Mouse (Mus musculus) liver, postnatal 0 days (tissue): ENCODE results near the gene Rgl1. TPM values are rescaled to one million over a fixed set of nuclear protein-coding genes. Genes with fewer than 3 reads are reported as not detected.

Source experiments
- ATAC-seq: fragments of 200-750 bp; cut with Nextera tagmentation; 2 replicates; pipeline ENCODE4 v1.8.0; 2017; ENCODE audit warnings: mild to moderate bottlenecking, moderate library complexity
- DNase-seq: peaks from one replicate; pipeline ENCODE4 v3.0.0-alpha.2; 2016
- H3K27ac ChIP-seq: fragments of 300-500 bp; sonication (generic); 2 replicates; pipeline ENCODE4 v1.5.1; 2014; ENCODE audit warnings: antibody characterized with exemption, moderate library complexity, mild to moderate bottlenecking, low read depth
- H3K27me3 ChIP-seq: fragments of 300-500 bp; sonication (generic); 2 replicates; pipeline ENCODE4 v1.6.1; 2014; ENCODE audit warnings: low read length, control low read depth, mixed read lengths; ENCODE audit not compliant: insufficient read depth
- H3K36me3 ChIP-seq: fragments of 300-500 bp; sonication (generic); replicated peaks from 2 replicates; pipeline ENCODE4 v1.6.1; 2014; ENCODE audit warnings: mild to moderate bottlenecking, control low read depth, low read length, moderate library complexity, mixed read lengths; ENCODE audit not compliant: insufficient read depth
- H3K4me1 ChIP-seq: fragments of 300-500 bp; sonication (generic); 2 replicates; pipeline ENCODE4 v1.6.1; 2014; ENCODE audit warnings: antibody characterized with exemption, mild to moderate bottlenecking, control low read depth; ENCODE audit not compliant: insufficient read depth
- H3K4me2 ChIP-seq: fragments of 300-500 bp; sonication (generic); 2 replicates; pipeline ENCODE4 v1.6.1; 2014; ENCODE audit warnings: low read depth, mild to moderate bottlenecking, low read length, moderate library complexity, mixed read lengths
- H3K4me3 ChIP-seq: fragments of 300-500 bp; sonication (generic); 2 replicates; pipeline ENCODE4 v1.5.1; 2014; ENCODE audit warnings: low read depth, low read length
- H3K9ac ChIP-seq: fragments of 300-500 bp; sonication (generic); replicated peaks from 2 replicates; pipeline ENCODE4 v1.6.1; 2014; ENCODE audit warnings: mild to moderate bottlenecking, moderate library complexity
- H3K9me3 ChIP-seq: fragments of 300-500 bp; sonication (generic); 2 replicates; pipeline ENCODE4 v1.6.1; 2016; ENCODE audit warnings: mild to moderate bottlenecking, control low read depth, low read length, mixed read lengths
- CTCF ChIP-seq: sonication (generic); IDR thresholded peaks from 2 replicates; pipeline ENCODE4 v1.5.1; 2016; ENCODE audit warnings: antibody characterized with exemption, low read depth
- EP300 ChIP-seq: IDR thresholded peaks from 2 replicates; pipeline ENCODE4 v1.6.1; 2016; ENCODE audit warnings: antibody characterized with exemption, low read depth, mild to moderate bottlenecking
- WGBS: fragments of 180-500 bp; shearing (Covaris S2); extraction: QIAGEN DNeasy Blood & Tissue Kit; methylation state at CpG from one replicate; pipeline ENCODE4 v1.1.7; 2014; ENCODE audit not compliant: insufficient replicate concordance; 5-methylcytosine and 5-hydroxymethylcytosine counted together
- polyA plus RNA-seq: library from polyadenylated mRNA; unstranded; fragments of >200 nt; fragmentation: Nextera tagmentation; extraction: Ambion mirVana; gene quantifications from 2 replicates; pipeline ENCODE4 v1.2.1, GENCODE M21; 2015

Gene Rgl1
- polyA plus RNA-seq, 1 experiment from 2014 or later: 16.2 TPM

- Histone ChIP-seq H3K4me3 (no peak overlapping the region), H3K9me3 (no peaks in the 10 kb centered on the region), H3K4me2 (no peak overlapping the region), H3K4me1 (no peaks in the 10 kb centered on the region), H3K27ac (no peak overlapping the region), H3K36me3 (no peaks in the 10 kb centered on the region), H3K9ac (no peak overlapping the region), H3K27me3 (no peaks in the 10 kb centered on the region)
- no peak for ATAC-seq
- TF ChIP-seq EP300: no peak
- no peak for TF ChIP-seq CTCF
- DNase-seq: no peak
- WGBS: 85% methylated on average over 3 of the region's 3 CpGs
These were observed 51.7 kb downstream of the Rgl1 start for GRCm38 (mm10) chr1:152714405-152714804.

- H3K4me3 ChIP-seq: no peak overlapping the region
- H3K36me3 ChIP-seq: no peaks in the 10 kb centered on the region
- no peak overlapping the region for H3K9ac ChIP-seq
- TF ChIP-seq EP300 (no peak), CTCF (no peak)
- H3K27me3 ChIP-seq: no peaks in the 10 kb centered on the region
- H3K27ac ChIP-seq: no peak overlapping the region
- no peaks in the 10 kb centered on the region for H3K9me3 ChIP-seq
- 84% methylated on average over 4 of the region's 4 CpGs for WGBS
- H3K4me1 ChIP-seq: no peaks in the 10 kb centered on the region
- no peak overlapping the region for H3K4me2 ChIP-seq
- DNase-seq (no peak), ATAC-seq (no peak)
These were observed 52.2 kb downstream of the Rgl1 start for GRCm38 (mm10) chr1:152713924-152714323.

GRCm38 (mm10) chr1:152711037-152711436 lies 55.1 kb downstream of the Rgl1 start:
- H3K36me3 ChIP-seq: no peaks in the 10 kb centered on the region
- no peak overlapping the region for H3K9ac ChIP-seq
- no peaks in the 10 kb centered on the region for H3K9me3 ChIP-seq
- H3K4me2 ChIP-seq: no peak overlapping the region
- no peak overlapping the region for H3K27ac ChIP-seq
- H3K4me3 ChIP-seq: no peak overlapping the region
- WGBS: 76% methylated on average over 4 of the region's 4 CpGs
- H3K27me3 ChIP-seq: no peaks in the 10 kb centered on the region
- no peaks in the 10 kb centered on the region for H3K4me1 ChIP-seq
- TF ChIP-seq EP300 (no peak), CTCF (no peak)
- DNase-seq (no peak), ATAC-seq (no peak)

GRCm38 (mm10) chr1:152707560-152707959 lies 58.6 kb downstream of the Rgl1 start:
- no peak for TF ChIP-seq EP300
- TF ChIP-seq CTCF: no peak
- H3K4me1 ChIP-seq: no peaks in the 10 kb centered on the region
- H3K36me3 ChIP-seq: no peaks in the 10 kb centered on the region
- ATAC-seq (no peak), DNase-seq (no peak)
- H3K27me3 ChIP-seq: no peaks in the 10 kb centered on the region
- H3K4me2 ChIP-seq: no peak overlapping the region
- WGBS: 76% methylated on average over 2 of the region's 2 CpGs
- H3K27ac ChIP-seq: no peak overlapping the region
- H3K9ac ChIP-seq: no peak overlapping the region
- no peaks in the 10 kb centered on the region for H3K9me3 ChIP-seq
- no peak overlapping the region for H3K4me3 ChIP-seq

GRCm38 (mm10) chr1:152703941-152704340 lies 62.2 kb downstream of the Rgl1 start:
- 49% methylated on average over 6 of the region's 6 CpGs for WGBS
- no peaks in the 10 kb centered on the region for H3K9me3 ChIP-seq
- H3K4me2 ChIP-seq: no peak overlapping the region
- no peak overlapping the region for H3K27ac ChIP-seq
- no peak for ATAC-seq
- no peaks in the 10 kb centered on the region for H3K36me3 ChIP-seq
- H3K27me3 ChIP-seq: no peaks in the 10 kb centered on the region
- no peak overlapping the region for H3K4me3 ChIP-seq
- no peaks in the 10 kb centered on the region for H3K4me1 ChIP-seq
- TF ChIP-seq EP300 (no peak), CTCF (no peak)
- DNase-seq: no peak
- no peak overlapping the region for H3K9ac ChIP-seq

GRCm38 (mm10) chr1:152702920-152703319 lies 63.2 kb downstream of the Rgl1 start:
- H3K27me3 ChIP-seq: no peaks in the 10 kb centered on the region
- H3K4me2 ChIP-seq: no peak overlapping the region
- no peaks in the 10 kb centered on the region for H3K4me1 ChIP-seq
- no peaks in the 10 kb centered on the region for H3K9me3 ChIP-seq
- no peak overlapping the region for H3K9ac ChIP-seq
- ATAC-seq: no peak
- no peak for DNase-seq
- no peak overlapping the region for H3K4me3 ChIP-seq
- no peak overlapping the region for H3K27ac ChIP-seq
- H3K36me3 ChIP-seq: no peaks in the 10 kb centered on the region
- 61% methylated on average over 6 of the region's 6 CpGs for WGBS
- TF ChIP-seq EP300 (no peak), CTCF (no peak)

- H3K36me3 ChIP-seq: no peaks in the 10 kb centered on the region
- H3K4me3 ChIP-seq: no peak overlapping the region
- DNase-seq (no peak), ATAC-seq (no peak)
- H3K27me3 ChIP-seq: no peaks in the 10 kb centered on the region
- TF ChIP-seq EP300 (no peak), CTCF (no peak)
- no peaks in the 10 kb centered on the region for H3K4me1 ChIP-seq
- H3K9ac ChIP-seq: no peak overlapping the region
- H3K4me2 ChIP-seq: no peak overlapping the region
- no peak overlapping the region for H3K27ac ChIP-seq
- WGBS: 78% methylated on average over 5 of the region's 5 CpGs
- H3K9me3 ChIP-seq: no peaks in the 10 kb centered on the region
These were observed 65.1 kb downstream of the Rgl1 start for GRCm38 (mm10) chr1:152701066-152701465.
